Mouse (Mus musculus) liver, adult 2 months (tissue): ENCODE data around the gene Fundc1.

Source experiments
- CTCF ChIP-seq: fragments of 200-500 bp; IDR thresholded peaks from 2 replicates; pipeline ENCODE4 v1.5.1; 2011; ENCODE audit warnings: low read depth, low read length, control low read depth
- POLR2A ChIP-seq: fragments of 200-500 bp; IDR thresholded peaks from 2 replicates; pipeline ENCODE4 v1.6.1; 2011; ENCODE audit warnings: low read length, control low read depth; ENCODE audit not compliant: insufficient read depth; ENCODE audit errors: extremely low read depth

DNA sequence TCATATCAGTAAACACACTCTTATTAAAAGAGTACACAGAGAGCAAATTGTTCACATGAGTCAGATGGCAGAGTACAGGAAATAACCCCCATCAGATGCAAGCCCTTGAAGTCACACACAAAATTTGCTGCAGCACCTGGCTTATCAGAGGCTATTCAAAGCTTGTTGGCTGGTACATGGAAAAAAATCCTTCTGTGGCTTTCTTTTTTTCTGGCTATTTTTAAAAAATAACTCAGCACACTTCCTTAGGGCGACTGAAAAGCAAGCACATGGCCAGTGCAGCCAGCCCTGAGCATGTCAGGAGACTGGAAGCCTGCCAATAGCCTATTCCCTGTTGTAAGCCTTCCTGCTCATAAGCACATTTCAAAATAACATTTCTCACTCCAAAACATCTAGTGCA lies 18.6 kb upstream of the Fundc1 start:
- TF ChIP-seq POLR2A (no peak), CTCF (no peak)
